Mouse (Mus musculus): Measurements from ENCODE around the gene Spryd3.

Gene Spryd3

DNA sequence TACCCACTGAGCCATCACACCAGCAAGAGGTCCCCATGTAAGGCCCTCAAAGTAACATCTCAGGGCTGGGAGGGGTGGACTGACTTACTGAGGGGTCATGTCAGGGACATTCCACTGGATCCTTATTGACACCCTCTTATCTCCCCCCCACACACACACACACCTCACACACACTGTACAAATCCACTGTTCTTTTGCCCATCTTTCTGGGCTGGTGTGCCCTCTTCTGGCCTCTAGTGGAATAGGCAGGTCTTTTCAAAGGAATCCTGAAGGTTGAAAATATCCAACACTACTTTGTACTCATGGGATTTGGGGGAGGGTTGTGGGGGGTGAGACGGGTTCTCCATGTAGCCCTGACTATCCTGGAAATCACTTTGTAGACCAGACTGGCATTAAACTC lies 10.8 kb upstream of the Spryd3 start:
- peak; percentile 67 for DNase-seq (ENCODE audit: low spot score)

DNA sequence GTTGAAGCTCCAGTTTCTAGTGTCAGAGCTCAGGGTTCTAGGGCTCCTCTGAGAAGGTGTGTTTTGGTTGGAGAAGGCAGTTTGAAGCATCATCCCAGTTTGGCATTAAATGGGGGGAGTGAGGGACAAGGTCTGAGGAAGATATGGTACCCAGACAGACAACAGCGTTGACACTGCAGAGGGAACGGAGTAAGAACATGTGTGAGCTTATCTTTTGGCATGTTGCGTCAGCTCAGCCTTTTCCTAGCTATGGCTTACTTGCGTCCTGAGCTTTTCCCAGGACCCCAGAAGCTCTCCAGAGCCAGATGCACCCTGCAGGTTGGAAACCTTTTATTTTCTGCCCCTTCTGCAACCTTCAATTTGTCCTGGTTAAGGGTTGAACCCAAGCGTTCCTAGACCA lies 10.1 kb upstream of the Spryd3 start:
- DNase-seq (ENCODE audit: low spot score): no peak

DNA sequence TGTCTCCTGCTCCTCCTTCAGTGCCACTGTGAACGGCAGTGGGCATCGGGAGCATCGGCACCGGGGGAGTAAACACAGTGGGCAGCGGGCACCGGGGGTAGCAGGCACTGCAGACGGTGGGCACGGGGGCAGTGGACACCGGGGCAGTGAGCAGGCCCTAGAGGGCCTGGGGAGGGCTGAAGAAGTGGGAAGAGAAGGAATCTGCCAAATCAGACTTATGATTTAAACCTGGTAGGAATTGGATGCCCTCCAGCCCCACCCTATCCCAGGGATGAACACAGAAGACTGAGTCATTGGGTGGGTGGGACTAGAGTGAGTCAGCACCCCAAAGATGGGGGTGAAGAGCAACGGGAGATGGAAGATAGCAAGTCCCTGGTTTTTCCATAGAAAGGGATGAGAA lies 9.3 kb upstream of the Spryd3 start:
- DNase-seq (ENCODE audit: low spot score): no peak

DNA sequence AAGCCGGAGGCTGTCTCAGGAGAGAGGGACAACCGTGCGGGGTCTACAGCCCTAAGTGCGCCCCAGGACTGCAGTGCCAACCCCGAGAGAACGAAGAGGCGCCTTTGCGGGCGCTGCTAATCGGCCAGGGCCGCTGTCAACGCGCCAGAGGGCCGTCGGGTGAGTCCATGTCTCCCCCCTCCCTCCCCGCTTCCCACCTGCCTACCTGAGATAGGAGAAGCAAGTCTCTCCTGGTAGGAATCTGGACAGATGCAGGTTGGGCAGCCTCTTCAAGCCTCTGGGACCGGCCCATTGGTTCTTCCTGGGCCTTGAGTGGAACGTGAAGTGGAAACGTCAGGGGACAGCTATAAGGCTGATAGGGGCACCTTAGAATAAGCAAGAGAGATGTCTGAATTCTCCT lies 8.7 kb upstream of the Spryd3 start:
- DNase-seq (ENCODE audit: low spot score): no peak

DNA sequence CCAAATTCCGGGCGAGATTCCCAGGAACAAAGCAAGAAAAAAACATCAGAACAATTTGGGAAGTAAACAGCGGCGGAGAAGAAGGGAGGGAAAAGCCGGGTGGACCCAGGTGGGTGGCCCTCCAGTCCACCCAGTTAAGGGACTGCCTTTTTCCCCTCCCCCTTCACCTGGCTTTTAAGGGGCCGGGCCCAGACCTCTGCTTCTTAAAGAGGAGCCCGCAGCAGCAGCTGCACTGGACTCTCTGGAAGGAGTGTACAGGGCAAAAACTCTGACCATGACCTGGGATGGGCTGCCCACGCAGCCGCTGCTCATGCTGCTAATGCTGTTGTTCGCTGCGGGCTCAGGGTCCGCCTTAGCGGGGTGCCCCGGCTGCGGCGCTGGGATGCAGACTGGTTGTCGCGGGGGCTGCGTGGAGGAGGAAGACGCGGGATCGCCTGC lies 8.3 kb upstream of the Spryd3 start, which contains the start of gene Igfbp6:
Gene Igfbp6 (plus strand): TSS at position 89 of the 438 bp plus-strand sequence.
- peak; percentile 34 for DNase-seq (ENCODE audit: low spot score)

DNA sequence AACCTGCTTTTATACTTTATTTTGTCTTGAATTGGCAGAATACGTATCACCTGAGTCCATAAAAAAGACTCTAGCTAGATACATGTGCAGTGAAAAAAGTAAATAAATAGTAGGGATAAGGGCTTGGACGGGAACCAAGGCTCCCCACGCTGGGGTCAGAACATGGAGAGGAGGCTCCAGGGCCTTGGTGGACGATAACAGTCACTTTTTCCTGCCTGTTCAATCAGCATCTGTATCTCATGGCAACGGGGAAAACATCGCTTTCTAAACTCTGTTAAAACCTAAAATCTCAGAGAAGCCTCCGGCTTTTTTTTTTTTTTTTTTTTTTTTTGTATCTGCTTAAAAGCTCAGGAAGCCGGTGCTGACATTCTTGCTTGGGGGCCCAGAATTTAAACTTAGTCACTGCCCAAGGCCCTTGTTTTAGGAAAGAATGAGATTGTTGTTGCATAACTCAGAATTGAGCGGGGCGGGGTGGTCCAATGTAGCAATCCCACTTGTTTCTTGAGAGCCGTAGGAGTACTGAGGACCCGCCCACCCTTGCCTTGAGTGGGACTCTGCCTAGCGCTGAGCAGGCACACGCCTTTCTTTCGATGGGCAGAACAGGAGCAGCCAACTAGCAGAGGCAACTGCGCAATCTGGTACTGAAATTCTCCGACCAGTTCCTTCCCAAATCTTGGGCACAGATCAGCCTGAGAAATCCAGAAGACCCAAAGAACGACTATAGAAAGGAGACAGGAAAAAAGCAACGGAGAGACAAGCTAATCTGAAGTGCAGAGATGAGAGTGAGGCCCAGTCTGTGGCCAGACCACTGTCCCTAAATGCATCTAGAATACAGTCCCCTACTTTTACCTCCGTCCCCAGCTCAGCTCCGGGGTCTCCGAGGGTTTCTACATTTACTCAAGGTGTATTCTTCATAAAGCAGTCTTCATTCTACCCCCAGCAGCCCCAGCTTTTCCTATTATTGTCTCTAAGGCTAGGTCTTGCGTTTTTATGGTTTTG lies 7.2 kb upstream of the Spryd3 start:
- DNase-seq (ENCODE audit: low spot score): no peak

DNA sequence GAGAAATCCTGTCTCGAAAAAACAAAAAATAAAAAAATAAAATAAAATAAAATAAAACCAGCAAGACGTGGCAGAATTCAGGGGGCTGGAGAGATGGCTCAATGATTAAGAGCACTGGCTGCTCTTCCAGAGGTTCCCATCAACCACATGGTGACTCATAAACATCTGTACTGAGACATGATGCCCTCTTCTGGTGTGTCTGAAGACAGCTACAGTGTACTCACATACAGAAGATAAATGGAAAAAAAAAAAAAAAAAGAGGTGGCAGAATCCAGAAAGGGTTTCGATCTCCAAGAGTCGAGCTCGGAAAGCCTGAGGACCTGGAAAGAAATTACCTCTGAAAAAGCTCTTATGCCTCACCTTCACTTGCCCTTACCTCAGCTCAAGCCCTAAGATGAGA lies 5.1 kb upstream of the Spryd3 start:
- no peak for DNase-seq (ENCODE audit: low spot score)

DNA sequence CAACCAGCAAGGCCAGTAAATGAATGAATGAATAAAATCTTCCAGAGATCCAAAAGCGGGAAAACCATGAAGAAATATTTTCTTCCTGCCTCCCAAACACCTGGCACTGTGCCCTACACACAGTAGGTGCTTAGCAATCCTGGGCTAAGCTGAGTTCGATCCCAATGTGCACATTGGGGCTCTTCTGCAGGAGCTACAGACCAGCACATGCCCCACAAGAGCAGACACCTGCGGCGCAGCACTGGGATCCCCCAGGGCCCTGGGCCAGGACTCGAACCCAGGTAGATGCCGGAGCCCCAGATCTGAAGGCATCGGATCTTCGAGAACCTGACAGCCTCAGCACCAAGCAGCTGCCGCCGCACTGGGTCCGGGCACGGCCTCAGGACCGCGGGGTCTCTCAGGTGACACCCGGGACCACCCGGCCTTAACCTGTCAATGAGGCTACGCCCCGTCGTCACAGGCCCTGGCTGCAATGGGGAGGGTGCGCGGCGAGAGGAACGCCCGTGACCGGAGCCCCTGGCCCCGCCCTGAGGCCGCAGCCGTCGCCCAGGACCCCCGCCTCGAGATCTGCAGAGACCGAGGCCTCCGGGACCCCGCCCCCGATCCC lies 409 bp downstream of the Spryd3 start:
- DNase-seq (ENCODE audit: low spot score): no peak

DNA sequence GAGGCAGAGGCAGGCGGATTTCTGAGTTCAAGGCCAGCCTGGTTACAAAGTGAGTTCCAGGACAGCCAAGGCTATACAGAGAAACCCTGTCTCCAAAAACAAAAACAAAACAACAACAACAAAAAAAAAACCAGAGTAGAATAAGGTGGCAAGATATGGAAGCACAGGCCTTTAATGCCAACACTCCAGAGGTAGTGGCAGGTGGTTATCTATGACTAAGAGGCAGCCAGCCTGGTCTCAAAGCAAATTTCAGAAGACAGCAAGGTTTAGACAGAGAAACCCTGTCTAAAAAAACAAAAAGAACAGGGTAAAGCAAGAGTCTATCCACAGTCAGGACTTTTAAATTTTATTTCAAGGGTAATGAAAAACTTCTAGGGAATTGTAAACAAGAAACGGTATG lies 1.3 kb downstream of the Spryd3 start:
- DNase-seq (ENCODE audit: low spot score): no peak

DNA sequence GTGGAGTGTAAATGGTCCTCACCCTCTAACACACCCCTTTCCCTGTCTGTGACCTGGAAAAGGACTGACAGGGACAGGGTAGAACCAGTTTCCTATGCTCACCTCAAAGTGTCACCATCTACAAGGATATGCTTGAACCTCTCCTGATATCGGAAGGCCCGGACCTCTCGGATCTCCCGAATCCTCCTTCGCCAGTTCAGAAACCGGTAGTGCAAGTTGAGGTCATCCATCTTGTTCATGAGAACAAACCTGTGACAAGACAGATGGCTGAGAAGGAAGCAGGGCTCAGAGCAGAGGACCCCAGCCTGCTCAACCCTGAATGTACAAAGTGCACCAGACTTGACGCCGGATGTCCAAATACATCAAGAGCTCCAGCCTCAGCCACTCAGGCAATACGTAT lies 2.7 kb downstream of the Spryd3 start:
- DNase-seq (ENCODE audit: low spot score): no peak

DNA sequence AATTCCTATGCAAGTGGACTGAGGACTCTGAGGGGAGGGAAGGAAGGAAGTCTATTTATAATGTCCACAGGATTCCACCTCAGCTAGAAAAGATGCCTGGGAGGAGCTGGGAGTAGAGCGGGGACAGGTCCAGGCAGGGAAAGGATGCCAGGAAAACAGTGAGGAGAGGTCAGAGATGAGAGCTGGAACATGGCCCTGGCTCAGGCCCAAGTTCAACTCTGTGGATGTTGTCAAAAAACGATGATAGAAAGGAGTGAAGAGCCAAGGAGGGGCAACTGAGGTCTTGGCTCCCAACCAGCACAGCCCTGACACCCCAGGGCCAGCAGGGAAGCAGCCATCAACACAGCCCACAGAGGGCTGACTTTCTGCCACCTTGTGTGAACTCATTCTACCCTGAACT lies 9.7 kb downstream of the Spryd3 start:
- no peak for DNase-seq (ENCODE audit: low spot score)

DNA sequence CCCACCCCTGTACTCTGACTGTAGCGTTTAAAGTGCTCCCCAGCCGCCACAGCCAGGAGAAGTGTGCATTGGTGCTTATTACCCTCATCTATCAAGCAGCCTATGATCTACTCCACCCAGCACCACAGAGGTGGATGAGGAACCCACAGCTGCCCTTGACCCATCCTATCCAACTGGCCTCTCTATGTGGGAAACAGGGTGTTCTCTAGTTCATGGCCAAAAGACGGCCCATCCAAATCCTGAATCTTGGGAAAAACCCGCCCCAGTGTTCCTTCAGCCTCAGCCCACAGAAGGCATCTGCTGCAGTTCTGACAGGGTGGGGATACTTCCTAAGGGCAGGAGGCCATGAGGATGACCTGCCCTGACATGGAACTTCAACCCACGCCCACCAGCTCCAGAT lies 15.5 kb downstream of the Spryd3 start:
- DNase-seq (ENCODE audit: low spot score): no peak

DNA sequence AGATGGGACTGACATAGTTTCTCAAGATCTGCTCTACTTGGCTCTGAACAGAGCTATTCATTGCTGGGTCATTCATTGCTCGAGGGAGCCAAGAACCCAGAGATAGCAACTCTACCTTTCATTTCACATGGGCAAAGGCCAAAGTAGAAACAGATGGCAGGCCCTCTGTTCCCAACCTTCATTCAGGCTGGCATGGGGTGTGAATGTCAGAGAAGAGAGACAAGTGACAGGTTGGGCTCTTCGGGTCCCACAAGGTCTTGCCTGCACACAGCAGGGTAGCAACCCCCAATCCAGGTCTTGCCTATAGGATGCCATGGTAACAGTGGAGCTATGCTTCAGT lies 16.2 kb downstream of the Spryd3 start:
- DNase-seq (ENCODE audit: low spot score): no peak

DNA sequence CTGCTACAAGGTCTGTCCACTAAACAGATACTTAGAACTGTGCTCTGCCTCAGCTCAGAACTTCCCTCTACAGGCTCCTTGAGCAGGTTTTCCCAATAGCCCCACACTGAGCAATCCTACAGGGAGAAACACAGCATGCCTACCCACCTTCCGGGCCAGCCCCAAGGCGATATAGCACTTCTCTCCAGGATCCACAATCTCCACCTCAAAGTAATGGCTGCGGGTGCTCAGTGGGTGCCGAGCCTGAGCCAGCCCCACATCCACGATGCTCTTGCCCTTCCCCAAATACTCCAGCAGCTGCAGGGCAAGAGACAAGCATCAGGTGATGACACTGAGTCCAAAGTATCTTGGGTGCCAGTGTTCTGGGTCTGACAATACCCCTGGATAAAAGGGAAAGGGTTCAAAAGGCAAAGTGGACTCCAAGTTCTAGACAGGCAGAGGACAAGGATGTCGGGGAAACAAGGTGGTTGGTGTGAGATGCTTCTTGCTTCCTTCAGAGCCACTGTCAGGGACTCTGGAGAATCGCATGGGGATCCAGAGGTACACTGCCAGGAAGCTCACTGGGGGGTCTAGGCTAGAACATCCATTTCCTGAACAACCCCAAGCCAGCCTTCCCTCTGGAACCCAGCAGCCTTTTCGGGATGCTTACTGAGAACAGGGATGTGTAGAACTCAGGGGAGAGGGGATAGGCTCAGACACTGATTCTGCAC lies 16.8 kb downstream of the Spryd3 start:
- DNase-seq (ENCODE audit: low spot score): no peak

DNA sequence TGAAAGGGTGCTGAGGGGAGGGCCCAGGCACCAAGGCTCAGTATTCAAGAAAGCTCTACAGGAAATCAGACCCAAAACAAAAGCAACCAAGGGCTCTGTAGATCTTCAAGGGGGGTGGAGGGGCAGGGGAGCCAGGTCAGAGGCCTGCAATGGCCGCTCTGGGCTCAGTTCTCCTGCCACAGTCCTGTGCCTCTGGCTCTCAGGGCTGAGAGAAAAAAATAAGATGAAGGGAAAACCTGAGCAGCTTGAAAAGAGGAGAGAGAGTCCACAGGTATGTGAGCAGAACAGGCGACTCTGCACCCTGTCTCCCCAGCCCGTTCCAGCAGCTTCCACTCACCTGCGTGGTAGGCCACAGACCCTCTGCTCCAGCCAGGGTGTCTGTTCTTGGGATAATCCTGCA lies 17.4 kb downstream of the Spryd3 start:
- DNase-seq (ENCODE audit: low spot score): no peak

DNA sequence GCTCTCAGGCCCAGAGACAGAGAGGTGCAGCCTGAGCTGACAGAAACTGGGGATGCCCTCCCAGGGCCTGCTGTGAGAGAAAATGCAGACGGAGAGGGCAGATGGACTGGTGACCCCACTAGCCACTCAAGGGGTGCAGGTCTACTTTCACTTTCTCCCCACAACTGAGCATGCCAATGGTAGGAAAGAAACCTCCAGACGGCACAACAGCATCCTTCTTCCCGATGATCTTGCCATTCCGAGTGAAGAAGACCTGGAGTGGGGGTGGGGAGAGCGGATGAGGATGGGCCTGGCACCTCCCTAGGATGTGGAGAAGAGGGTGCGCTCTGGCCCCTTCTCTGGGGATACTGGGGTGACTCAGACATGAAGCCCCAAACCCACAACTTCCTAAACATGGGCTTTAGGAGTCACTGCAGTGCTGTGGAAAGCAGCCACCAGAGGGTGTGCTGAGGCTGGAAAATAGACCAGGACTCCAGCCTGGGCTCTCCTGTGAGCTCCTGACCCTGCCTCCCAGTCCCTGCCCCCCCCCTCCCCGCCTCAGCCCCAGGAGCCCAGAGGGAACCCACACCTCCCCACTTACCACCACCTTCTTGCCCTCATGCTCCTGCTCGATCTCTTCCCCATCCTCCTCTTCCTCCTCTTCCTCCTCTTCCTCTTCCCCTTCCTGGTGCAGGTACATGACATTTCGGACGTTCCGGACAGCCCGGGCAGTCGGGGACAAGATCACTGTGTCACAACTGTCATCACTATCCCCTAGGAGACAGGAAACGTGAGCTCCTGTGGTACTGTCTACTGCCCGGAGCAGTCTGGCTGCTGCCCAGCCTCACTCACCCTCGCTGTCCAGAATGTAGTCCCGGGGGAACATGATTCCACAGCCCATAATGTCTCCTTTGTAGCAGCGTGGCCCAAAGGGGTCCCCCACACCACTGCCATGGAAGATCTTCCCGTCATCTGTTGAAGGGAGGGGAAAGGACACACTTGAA lies 18.3 kb downstream of the Spryd3 start:
- DNase-seq (ENCODE audit: low spot score): no peak

DNA sequence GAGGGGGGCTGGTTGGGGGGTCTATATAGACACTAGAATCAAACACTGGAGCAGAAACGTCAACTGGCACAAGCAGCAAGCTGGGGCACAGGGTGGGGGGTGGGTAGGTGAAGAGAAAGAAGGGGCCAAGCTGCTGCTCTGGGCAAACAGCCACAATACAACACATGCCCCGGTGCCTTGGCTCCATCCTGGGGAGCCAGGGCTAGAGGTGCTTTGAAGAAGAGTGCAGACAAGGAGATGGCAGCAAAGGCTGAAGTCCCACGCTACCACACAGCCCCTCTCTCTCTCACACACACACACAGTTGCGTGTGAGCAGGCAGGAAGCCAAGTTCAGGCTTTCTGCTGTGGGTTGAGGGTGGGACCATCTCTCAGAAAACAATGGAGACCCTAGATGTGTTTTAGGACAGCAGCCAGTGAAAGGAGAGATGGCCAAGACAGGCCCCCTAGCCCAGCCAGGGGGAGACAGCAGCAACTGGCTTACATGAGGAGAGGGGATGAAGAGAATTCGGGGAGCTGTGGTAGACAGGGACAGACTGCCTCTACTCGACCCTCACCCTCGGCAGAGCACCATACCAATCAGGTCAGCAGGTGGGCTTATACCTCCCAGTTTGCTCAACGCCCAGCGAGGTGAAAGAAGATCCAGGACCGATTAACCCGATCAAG lies 19.1 kb downstream of the Spryd3 start:
- DNase-seq (ENCODE audit: low spot score): no peak

DNA sequence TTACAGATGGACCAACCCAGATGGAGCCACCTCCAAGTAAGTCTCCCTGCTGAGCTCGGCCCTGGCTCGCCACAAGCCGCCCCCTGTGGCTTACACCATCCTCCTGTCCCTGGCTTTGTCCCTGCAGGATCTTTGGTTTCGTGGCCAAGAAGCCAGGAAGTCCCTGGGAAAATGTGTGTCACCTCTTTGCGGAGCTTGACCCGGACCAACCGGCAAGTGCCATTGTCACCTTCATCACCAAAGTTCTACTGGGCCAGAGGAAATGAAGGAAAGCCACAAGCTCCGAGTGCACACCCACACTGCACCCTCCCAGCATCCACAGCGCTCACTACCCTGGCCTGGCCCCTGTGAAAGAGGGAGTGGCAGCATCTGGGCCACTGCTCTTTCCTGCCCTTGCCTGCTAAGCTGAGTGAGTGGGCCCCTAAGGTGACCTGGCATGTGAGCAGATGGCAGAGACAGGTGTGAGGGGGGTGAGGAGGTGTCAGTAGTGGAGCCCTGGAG lies 20.3 kb downstream of the Spryd3 start:
- DNase-seq (ENCODE audit: low spot score): no peak

DNA sequence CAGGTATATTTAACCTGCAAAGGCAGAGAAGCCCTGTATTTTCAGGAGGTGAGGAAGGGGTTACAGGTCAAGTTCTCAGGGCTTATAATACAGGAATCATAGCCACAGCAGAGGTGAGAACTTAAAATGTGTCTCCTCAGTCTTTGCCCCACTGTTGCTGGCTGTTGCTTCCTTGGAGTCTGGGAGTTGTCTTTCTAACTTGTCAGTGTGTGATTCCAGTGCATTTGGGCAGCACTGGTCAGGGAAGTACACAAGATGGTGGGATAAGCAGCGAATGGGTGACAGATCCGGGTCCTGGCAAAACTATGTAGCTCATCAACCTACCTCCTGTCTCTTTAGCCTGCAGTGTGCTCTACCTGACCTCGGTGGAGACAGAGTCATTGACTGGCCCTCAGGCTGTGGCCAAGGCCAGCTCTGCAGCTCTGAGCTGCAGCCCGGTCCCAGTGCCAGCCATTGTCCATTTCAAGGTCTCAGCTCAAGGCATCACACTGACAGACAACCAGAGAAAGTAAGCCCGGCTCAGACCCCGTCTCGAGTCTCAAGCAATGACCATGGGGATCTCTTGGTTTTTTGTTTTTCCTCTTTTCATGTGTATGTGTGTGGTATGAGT lies 21.3 kb downstream of the Spryd3 start:
- no peak for DNase-seq (ENCODE audit: low spot score)

DNA sequence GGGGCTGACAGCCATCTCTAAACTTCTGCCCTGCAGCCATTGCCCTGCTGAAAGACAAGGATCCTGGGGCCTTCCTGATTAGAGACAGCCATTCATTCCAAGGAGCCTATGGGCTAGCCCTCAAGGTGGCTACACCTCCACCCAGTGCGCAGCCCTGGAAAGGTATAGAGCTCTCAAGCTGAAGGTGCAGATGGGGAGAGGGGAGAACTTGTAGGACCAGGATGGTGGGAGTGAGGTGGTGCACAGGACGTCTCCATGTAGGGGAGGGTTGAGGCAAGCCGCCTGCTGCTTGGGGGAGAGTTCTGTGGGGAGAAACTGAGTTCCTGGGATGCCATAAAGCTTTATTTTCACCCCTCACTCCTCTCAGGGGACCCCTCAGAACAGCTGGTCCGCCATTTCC lies 22.4 kb downstream of the Spryd3 start:
- no peak for DNase-seq (ENCODE audit: low spot score)

DNA sequence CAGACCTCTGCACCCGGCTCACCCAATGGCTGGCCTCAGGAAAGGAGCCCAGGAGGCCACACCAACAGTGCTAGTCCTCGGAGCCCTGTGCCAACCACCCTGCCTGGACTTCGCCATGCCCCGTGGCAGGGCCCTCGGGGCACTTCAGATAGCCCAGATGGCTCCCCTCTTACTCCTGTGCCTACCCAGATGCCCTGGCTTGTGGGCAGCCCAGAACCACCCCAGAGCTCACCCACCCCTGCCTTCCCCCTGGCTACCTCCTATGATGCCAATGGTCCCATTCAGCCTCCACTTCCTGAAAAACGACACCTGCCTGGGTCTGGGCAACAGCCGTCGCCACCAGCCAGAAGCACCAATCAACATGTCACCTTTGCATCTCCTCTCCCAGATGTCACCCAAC lies 23.2 kb downstream of the Spryd3 start:
- DNase-seq (ENCODE audit: low spot score): no peak

Data from retina, embryonic 14.5 days (tissue).